Mouse (Mus musculus) kidney, adult 2 months (tissue): ENCODE data around the gene Tbl3. TPM values are rescaled to one million over a fixed set of nuclear protein-coding genes. Genes with fewer than 3 reads are reported as not detected.

ENCODE experiments used
- DNase-seq: peaks from one replicate; pipeline ENCODE4 v3.0.0; 2021
- H3K27ac ChIP-seq: fragments of 200-500 bp; 2 replicates; pipeline ENCODE4 v1.5.1; 2012; ENCODE audit warnings: low read depth, low read length, control low read depth, inconsistent platforms; ENCODE audit not compliant: insufficient read depth
- H3K27me3 ChIP-seq: fragments of 200-500 bp; replicated peaks from 2 replicates; pipeline ENCODE4 v1.6.1; 2012; ENCODE audit warnings: mild to moderate bottlenecking, moderate library complexity, low read length, inconsistent platforms; ENCODE audit not compliant: control insufficient read depth, insufficient read depth
- H3K36me3 ChIP-seq: fragments of 200-500 bp; 2 replicates; pipeline ENCODE4 v1.6.1; 2012; ENCODE audit warnings: mild to moderate bottlenecking, moderate library complexity, low read length, inconsistent platforms; ENCODE audit not compliant: control insufficient read depth, insufficient read depth
- H3K4me1 ChIP-seq: fragments of 200-500 bp; 2 replicates; pipeline ENCODE4 v1.6.1; 2011; ENCODE audit warnings: low read length; ENCODE audit not compliant: control insufficient read depth, insufficient read depth
- H3K4me3 ChIP-seq: fragments of 200-500 bp; 2 replicates; pipeline ENCODE4 v1.5.1; 2011; ENCODE audit warnings: mild to moderate bottlenecking, low read depth, low read length, control low read depth; ENCODE audit not compliant: insufficient read depth
- CTCF ChIP-seq: fragments of 200-500 bp; conservative IDR thresholded peaks from 2 replicates; pipeline ENCODE4 v1.5.1; 2011; ENCODE audit warnings: low read depth, mild to moderate bottlenecking, control low read depth, low read length, moderate library complexity, mixed read lengths; ENCODE audit not compliant: insufficient read depth, insufficient read length
- POLR2A ChIP-seq: fragments of 200-500 bp; IDR thresholded peaks from one replicate; pipeline ENCODE4 v1.6.1; 2011; ENCODE audit warnings: low read depth, low read length, control low read depth
- WGBS: fragments of 180-500 bp; shearing (Covaris S2); methylation state at CpG from one replicate; pipeline ENCODE4 v1.1.7; 2018; 5-methylcytosine and 5-hydroxymethylcytosine counted together
- polyA plus RNA-seq: library from polyadenylated mRNA; depleted of rRNA; stranded (reverse); fragments of >200 nt; gene quantifications from 2 replicates; pipeline ENCODE4 v1.2.3, GENCODE M21; 2012; rRNA removed

Tbl3 gene
- polyA plus RNA-seq, 1 experiment = 48.6 TPM

GRCm38 (mm10) chr17:24649581-24650069 lies 57.8 kb downstream of the Tbl3 start:
- Histone ChIP-seq H3K27me3 (no peaks in the 10 kb centered on the region), H3K4me3 (peak overlapping the region; percentile 91), H3K36me3 (no peaks in the 10 kb centered on the region), H3K27ac (peak overlapping the region; percentile 91), H3K4me1 (peaks cover 8% of the 10 kb centered on the region; the same call in 1 of the 2 replicates)
- TF ChIP-seq CTCF (no peak), POLR2A (no peak)
- WGBS = 1% methylated on average over 35 of the region's 35 CpGs
- peak; percentile 73 for DNase-seq

- Histone ChIP-seq H3K4me3 (peak overlapping the region; percentile 91), H3K27me3 (no peaks in the 10 kb centered on the region), H3K27ac (peak overlapping the region; percentile 91; the same call in 1 of the 2 replicates), H3K36me3 (no peaks in the 10 kb centered on the region), H3K4me1 (peaks cover 8% of the 10 kb centered on the region; the same call in 1 of the 2 replicates)
- 59% methylated on average over 10 of the region's 10 CpGs for WGBS
- DNase-seq = no peak
- no peak for TF ChIP-seq POLR2A
- no peak for TF ChIP-seq CTCF
Measured at GRCm38 (mm10) chr17:24648731-24649377, 58.6 kb downstream of the Tbl3 start.

Other genes with a start within 250 kb of the Tbl3 start
- 63.7 and 72.8 TPM in 2 replicates for gene E4f1, start 237.3 kb downstream of the Tbl3 start, polyA plus RNA-seq
- 38.7 and 46.5 TPM in 2 replicates for gene Pgp, start 237.3 kb downstream of the Tbl3 start, polyA plus RNA-seq
- 0.56 and 0.96 TPM in 2 replicates for gene Bricd5, start 233.8 kb downstream of the Tbl3 start, polyA plus RNA-seq
- 26.1 and 32.1 TPM in 2 replicates for gene Mlst8, start 228.6 kb downstream of the Tbl3 start, polyA plus RNA-seq
- gene Caskin1, start 219.1 kb downstream of the Tbl3 start, polyA plus RNA-seq = 0.52 and 0.80 TPM in 2 replicates
- 108 and 124 TPM in 2 replicates for gene Traf7, start 179.7 kb downstream of the Tbl3 start, polyA plus RNA-seq
- gene Rab26, start 173.4 kb downstream of the Tbl3 start, polyA plus RNA-seq = 0.56 and 0.58 TPM in 2 replicates
- 34.6 and 42.9 TPM in 2 replicates for gene Pkd1, start 157.8 kb downstream of the Tbl3 start, polyA plus RNA-seq
- gene Tsc2, start 75.0 kb downstream of the Tbl3 start, polyA plus RNA-seq = 152 and 174 TPM in 2 replicates
- 13.6 and 15.8 TPM in 2 replicates for gene Nthl1, start 75.0 kb downstream of the Tbl3 start, polyA plus RNA-seq
- gene Slc9a3r2, start 57.3 kb downstream of the Tbl3 start, polyA plus RNA-seq = 111 and 123 TPM in 2 replicates
- gene Npw, start 49.2 kb downstream of the Tbl3 start, polyA plus RNA-seq = not detected in 2 replicates
- gene Zfp598, start 38.0 kb downstream of the Tbl3 start, polyA plus RNA-seq = 44.3 and 57.6 TPM in 2 replicates
- 1.5 and 2.2 TPM in 2 replicates for gene Syngr3, start 17.7 kb downstream of the Tbl3 start, polyA plus RNA-seq
- 29.8 and 34.7 TPM in 2 replicates for gene Gfer, start 11.5 kb downstream of the Tbl3 start, polyA plus RNA-seq
- 5.6 and 7.1 TPM in 2 replicates for gene Noxo1, start 11.4 kb downstream of the Tbl3 start, polyA plus RNA-seq
- gene Rnf151, start 10.4 kb upstream of the Tbl3 start, polyA plus RNA-seq = 0.16 and 0.91 TPM in 2 replicates
- 2,444 and 2,611 TPM in 2 replicates for gene Rps2, start 10.5 kb upstream of the Tbl3 start, polyA plus RNA-seq
- 626 and 656 TPM in 2 replicates for gene Ndufb10, start 16.8 kb upstream of the Tbl3 start, polyA plus RNA-seq
- gene Rpl3l, start 20.2 kb upstream of the Tbl3 start, polyA plus RNA-seq = 0.38 and 4.7 TPM in 2 replicates
- gene Msrb1, start 29.0 kb upstream of the Tbl3 start, polyA plus RNA-seq = 169 and 209 TPM in 2 replicates
- gene Hs3st6, start 45.3 kb upstream of the Tbl3 start, polyA plus RNA-seq = 7.4 and 11.9 TPM in 2 replicates
- gene Meiob, start 96.6 kb upstream of the Tbl3 start, polyA plus RNA-seq = not detected in 2 replicates
- gene Hagh, start 132.5 kb upstream of the Tbl3 start, polyA plus RNA-seq = 636 and 727 TPM in 2 replicates
- 103 and 123 TPM in 2 replicates for gene Fahd1, start 142.7 kb upstream of the Tbl3 start, polyA plus RNA-seq
- 50.6 and 77.3 TPM in 2 replicates for gene Igfals, start 158.3 kb upstream of the Tbl3 start, polyA plus RNA-seq
- 37.2 and 38.4 TPM in 2 replicates for gene Nubp2, start 178.7 kb upstream of the Tbl3 start, polyA plus RNA-seq
- gene Spsb3, start 179.0 kb upstream of the Tbl3 start, polyA plus RNA-seq = 55.5 and 69.0 TPM in 2 replicates
- gene Eme2, start 187.4 kb upstream of the Tbl3 start, polyA plus RNA-seq = 32.2 and 40.7 TPM in 2 replicates
- 162 and 199 TPM in 2 replicates for gene Mrps34, start 187.5 kb upstream of the Tbl3 start, polyA plus RNA-seq
- 112 and 115 TPM in 2 replicates for gene Nme3, start 188.8 kb upstream of the Tbl3 start, polyA plus RNA-seq
- 58.1 and 69.1 TPM in 2 replicates for gene Mapk8ip3, start 229.3 kb upstream of the Tbl3 start, polyA plus RNA-seq